ENCODE assay signal across 18 mouse cellular contexts in genomic region chr13:46530546-46530945, GRCm38 (mm10). TPM values are rescaled to one million over a fixed set of nuclear protein-coding genes. Genes with fewer than 3 reads are reported as not detected.
DNase-seq lines count a peak whose midpoint lies in the region; ATAC-seq lines count a peak whose summit lies in the region.
"Had no signal": no experiment of that assay in that cellular context is flagged by ENCODE, and none has a peak within 500 bp of the region (broad histone marks: within the 10 kb centered on the region; RNA-seq: fewer than 3 reads in every experiment).

No protein-coding gene starts in this region.

- H3K4me2 ChIP-seq in heart, embryonic 13.5 days, result no peak overlapping the region
- H3K4me2 ChIP-seq in intestine, embryonic 15.5 days (replicated peaks), result no peak overlapping the region
- no peak overlapping the region for H3K4me2 ChIP-seq in midbrain, embryonic 13.5 days (replicated peaks)
- H3K4me2 ChIP-seq: embryonic facial prominence, embryonic 12.5 days; hindbrain, embryonic 14.5 days had no signal

- H3K9me3 ChIP-seq in heart, embryonic 13.5 days, result no peaks in the 10 kb centered on the region
- H3K9me3 ChIP-seq in intestine, embryonic 15.5 days, result no peaks in the 10 kb centered on the region
- no peaks in the 10 kb centered on the region for H3K9me3 ChIP-seq in midbrain, embryonic 13.5 days
- H3K9me3 ChIP-seq: embryonic facial prominence, embryonic 12.5 days; hindbrain, embryonic 10.5 days had no signal

- no peak overlapping the region for H3K4me3 ChIP-seq in heart, embryonic 13.5 days
- H3K4me3 ChIP-seq in intestine, embryonic 15.5 days (replicated peaks), result no peak overlapping the region
- no peak overlapping the region for H3K4me3 ChIP-seq in midbrain, embryonic 13.5 days (replicated peaks)
- H3K4me3 ChIP-seq: embryonic facial prominence, embryonic 12.5 days; hindbrain, embryonic 10.5 days had no signal

- ATAC-seq in heart, embryonic 13.5 days (ENCODE audit: extremely low read depth, insufficient number of reproducible peaks, low FRiP score, low TSS enrichment), result no peak
- peak; percentile 85 for ATAC-seq in intestine, embryonic 15.5 days
- no peak for ATAC-seq in midbrain, embryonic 13.5 days
- ATAC-seq: forebrain, embryonic 16.5 days had no signal

- 42% methylated on average over 8 of the region's 8 CpGs for WGBS in heart, embryonic 13.5 days
- 56% methylated on average over 8 of the region's 8 CpGs for WGBS in intestine, embryonic 15.5 days
- WGBS in large intestine, adult 2 months, result 28% methylated on average over 8 of the region's 8 CpGs
- 78% methylated on average over 8 of the region's 8 CpGs for WGBS in midbrain, embryonic 13.5 days

- no peaks in the 10 kb centered on the region for H3K27me3 ChIP-seq in heart, embryonic 13.5 days (replicated peaks)
- no peaks in the 10 kb centered on the region for H3K27me3 ChIP-seq in intestine, embryonic 15.5 days (replicated peaks)
- H3K27me3 ChIP-seq in midbrain, embryonic 13.5 days, result peaks cover 19% of the 10 kb centered on the region
- H3K27me3 ChIP-seq: embryonic facial prominence, embryonic 12.5 days had no signal

- peaks cover 37% of the 10 kb centered on the region for H3K36me3 ChIP-seq in heart, embryonic 13.5 days
- H3K36me3 ChIP-seq in intestine, embryonic 15.5 days, result no peaks in the 10 kb centered on the region
- H3K36me3 ChIP-seq in midbrain, embryonic 13.5 days, result no peaks in the 10 kb centered on the region
- H3K36me3 ChIP-seq: embryonic facial prominence, embryonic 12.5 days; hindbrain, embryonic 10.5 days had no signal

- H3K4me1 ChIP-seq in heart, embryonic 13.5 days, result peaks cover 44% of the 10 kb centered on the region
- 0 out of 2 replicates have a peak, but pooled peaks cover 5% of the 10 kb centered on the region for H3K4me1 ChIP-seq in intestine, embryonic 15.5 days (replicated peaks)
- H3K4me1 ChIP-seq in midbrain, embryonic 13.5 days (replicated peaks), result peaks cover 20% of the 10 kb centered on the region

- peak overlapping the region; percentile 64 for H3K27ac ChIP-seq in heart, embryonic 13.5 days (replicated peaks)
- no peak overlapping the region for H3K27ac ChIP-seq in intestine, embryonic 15.5 days
- H3K27ac ChIP-seq in midbrain, embryonic 13.5 days, result no peak overlapping the region
- H3K27ac ChIP-seq: embryonic facial prominence, embryonic 12.5 days; hindbrain, embryonic 10.5 days; hindbrain, embryonic 14.5 days had no signal

- peak overlapping the region; percentile 53; the same call in 1 of the 2 replicates for H3K9ac ChIP-seq in heart, embryonic 13.5 days
- no peak overlapping the region for H3K9ac ChIP-seq in intestine, embryonic 15.5 days
- H3K9ac ChIP-seq in midbrain, embryonic 13.5 days (replicated peaks), result no peak overlapping the region
- H3K9ac ChIP-seq: embryonic facial prominence, embryonic 12.5 days; hindbrain, embryonic 14.5 days had no signal

- DNase-seq in heart, adult 11 months, result peak; percentile 74
- no peak for DNase-seq in heart, adult 9 months (ENCODE audit: low spot score in 2 of 2)
- DNase-seq in heart, postnatal 4 days, result no peak
- peak; percentile 45 for DNase-seq in large intestine, adult 2 months (ENCODE audit: low read depth, low spot score)
- DNase-seq: adrenal gland, postnatal 10 days; cerebellum, adult 11 months; cerebellum, adult 9-10 months; cerebellum, postnatal 25 days; gastrocnemius, postnatal 14 days; kidney, adult 11 months had no signal

RNA-seq across cellular contexts. Expression of gene Cap2, which starts 28.9 kb away (rescaled TPM):
- polyA plus RNA-seq in heart, embryonic 13.5 days (2015; fragmentation: Nextera tagmentation; extraction: Ambion mirVana), result 127 and 145 TPM in 2 replicates
- 100 to 1,000 TPM; 182 to 185 TPM for total RNA-seq in heart, postnatal 4 days (2021)
- 8.3 and 10.4 TPM in 2 replicates for polyA plus RNA-seq in intestine, embryonic 15.5 days (2015; fragmentation: Nextera tagmentation; extraction: Ambion mirVana)
- polyA plus RNA-seq in large intestine, adult 2 months (2012; rRNA removed), result 10.3 and 18.4 TPM in 2 replicates
- polyA plus RNA-seq in midbrain, embryonic 13.5 days (2015; fragmentation: Nextera tagmentation; extraction: Ambion mirVana), result 8.1 and 8.9 TPM in 2 replicates
- total RNA-seq: granulocyte monocyte progenitor cell, adult 5-6 weeks had no signal

Comparison
In these comparisons a context has a peak if more than half of its experiments do, and no peak if none do; other contexts are left out.
1. DNase-seq: peak in heart, adult 11 months (single experiment) and large intestine, adult 2 months (single experiment); none in heart, adult 9 months (0 of 2) and heart, postnatal 4 days (single experiment).